Mouse (Mus musculus): ENCODE results near the gene Actb. TPM values are rescaled to one million over a fixed set of nuclear protein-coding genes. Genes with fewer than 3 reads are reported as not detected.

Actb gene
- polyA plus RNA-seq, 1 experiment from 2014 or later: 14,392 TPM

- Histone ChIP-seq H3K4me2 (replicated peaks) (peak overlapping the region; percentile 91), H3K36me3 (peaks cover 57% of the 10 kb centered on the region), H3K9ac (peak overlapping the region; percentile 100), H3K4me3 (peak overlapping the region; percentile 97), H3K9me3 (replicated peaks) (no peaks in the 10 kb centered on the region), H3K4me1 (peaks cover 51% of the 10 kb centered on the region), H3K27ac (peak overlapping the region; percentile 100), H3K27me3 (no peaks in the 10 kb centered on the region)
- WGBS: 76% methylated on average over 19 of the region's 19 CpGs
- no peak for ATAC-seq (ENCODE audit: low FRiP score)
Observed at GRCm38 (mm10) chr5:142904208-142905037, 2.1 kb downstream of the Actb start.

DNA sequence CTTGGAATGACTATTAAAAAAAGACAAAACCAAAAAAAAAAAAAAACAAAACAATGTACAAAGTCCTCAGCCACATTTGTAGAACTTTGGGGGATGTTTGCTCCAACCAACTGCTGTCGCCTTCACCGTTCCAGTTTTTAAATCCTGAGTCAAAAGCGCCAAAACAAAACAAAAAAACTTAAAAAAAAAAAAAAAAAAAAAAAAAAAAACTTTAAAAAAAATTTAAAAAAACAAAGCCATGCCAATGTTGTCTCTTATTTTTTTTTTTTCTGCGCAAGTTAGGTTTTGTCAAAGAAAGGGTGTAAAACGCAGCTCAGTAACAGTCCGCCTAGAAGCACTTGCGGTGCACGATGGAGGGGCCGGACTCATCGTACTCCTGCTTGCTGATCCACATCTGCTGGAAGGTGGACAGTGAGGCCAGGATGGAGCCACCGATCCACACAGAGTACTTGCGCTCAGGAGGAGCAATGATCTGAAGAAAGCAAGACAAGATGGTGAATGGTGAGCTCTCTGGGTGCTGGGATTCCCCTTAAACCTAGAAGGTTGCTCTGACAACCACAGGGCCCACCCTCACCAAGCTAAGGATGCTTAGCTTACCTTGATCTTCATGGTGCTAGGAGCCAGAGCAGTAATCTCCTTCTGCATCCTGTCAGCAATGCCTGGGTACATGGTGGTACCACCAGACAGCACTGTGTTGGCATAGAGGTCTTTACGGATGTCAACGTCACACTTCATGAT is 2.9 kb downstream of the Actb start:
- Histone ChIP-seq H3K9me3 (replicated peaks) (no peaks in the 10 kb centered on the region), H3K9ac (peak overlapping the region; percentile 100), H3K27me3 (no peaks in the 10 kb centered on the region), H3K4me3 (peak overlapping the region; percentile 97), H3K4me2 (replicated peaks) (peak overlapping the region; percentile 91), H3K36me3 (peaks cover 62% of the 10 kb centered on the region), H3K4me1 (peaks cover 43% of the 10 kb centered on the region), H3K27ac (peak overlapping the region; percentile 100)
- ATAC-seq (ENCODE audit: low FRiP score): no peak
- WGBS: 84% methylated on average over 14 of the region's 14 CpGs

DNA sequence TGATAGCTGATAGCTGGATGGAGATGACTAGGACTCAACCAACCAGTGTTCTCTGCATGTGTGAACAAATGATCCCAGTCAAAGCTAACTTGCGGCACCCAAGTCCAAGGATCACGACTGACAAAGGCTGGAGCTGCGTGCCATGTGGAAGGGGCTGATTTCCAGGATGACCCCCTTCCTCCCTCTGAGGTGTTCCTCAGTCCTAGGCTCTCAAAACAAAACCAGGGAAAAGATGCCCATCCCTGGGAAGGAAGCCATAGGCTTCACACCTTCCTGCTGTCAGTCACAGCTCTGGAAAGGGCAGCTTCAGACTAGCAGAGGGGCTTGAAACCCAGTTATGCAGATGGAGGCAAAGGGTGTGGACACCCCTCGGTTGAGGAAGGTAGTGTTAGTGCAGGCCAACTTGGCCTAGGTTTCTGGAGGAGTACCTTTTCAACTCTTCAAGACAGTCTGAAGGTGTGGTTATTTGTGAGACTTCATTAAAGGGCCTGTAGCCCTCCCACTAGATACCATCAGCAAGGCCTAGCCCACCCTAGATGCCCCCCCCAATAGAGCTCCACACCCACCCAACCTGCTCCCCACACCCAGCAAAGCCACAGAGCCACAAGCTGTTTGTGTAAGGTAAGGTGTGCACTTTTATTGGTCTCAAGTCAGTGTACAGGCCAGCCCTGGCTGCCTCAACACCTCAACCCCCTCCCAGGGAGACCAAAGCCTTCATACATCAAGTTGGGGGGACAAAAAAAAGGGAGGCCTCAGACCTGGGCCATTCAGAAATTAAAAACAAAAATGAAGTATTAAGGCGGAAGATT is 3.8 kb downstream of the Actb start:
- ATAC-seq (ENCODE audit: low FRiP score): no peak
- H3K9me3 ChIP-seq (replicated peaks): no peaks in the 10 kb centered on the region
- peaks cover 34% of the 10 kb centered on the region for H3K4me1 ChIP-seq
- H3K4me2 ChIP-seq (replicated peaks): peak overlapping the region; percentile 30
- peak overlapping the region; percentile 20 for H3K9ac ChIP-seq
- 67% methylated on average over 5 of the region's 5 CpGs for WGBS
- H3K27ac ChIP-seq: peak overlapping the region; percentile 71
- no peak overlapping the region for H3K4me3 ChIP-seq
- peaks cover 62% of the 10 kb centered on the region for H3K36me3 ChIP-seq
- no peaks in the 10 kb centered on the region for H3K27me3 ChIP-seq

DNA sequence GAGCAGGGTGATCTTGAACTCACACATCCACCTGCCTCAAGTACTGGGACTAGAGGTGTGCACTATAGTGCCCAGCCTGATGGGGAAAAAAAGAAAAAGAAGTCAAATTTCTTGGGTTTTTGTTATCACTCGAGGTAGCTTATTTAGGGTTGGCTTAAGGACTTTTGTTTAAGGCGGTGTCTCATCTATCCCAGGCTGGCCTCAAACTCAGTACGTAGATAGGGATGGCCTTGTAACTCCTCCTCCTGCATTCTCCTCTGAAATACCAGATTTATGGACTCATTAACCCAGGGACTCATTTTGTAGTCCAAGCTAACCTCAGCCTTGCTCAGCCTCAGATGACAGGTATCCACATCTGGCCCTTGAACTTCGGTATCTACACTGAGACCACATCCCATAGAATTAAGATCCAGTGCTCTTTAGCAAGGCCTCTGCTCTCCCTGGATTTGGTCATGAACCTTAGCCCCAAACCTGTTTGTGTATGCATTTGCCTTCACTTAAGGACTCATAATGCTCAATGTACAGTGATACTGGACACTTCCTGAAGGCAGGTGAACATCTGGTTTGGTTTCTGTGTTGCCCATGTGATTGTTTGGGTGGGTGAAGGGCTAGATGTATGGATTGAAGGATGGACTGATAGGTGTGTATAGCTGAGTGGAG is 4.6 kb downstream of the Actb start:
- Histone ChIP-seq H3K9me3 (replicated peaks) (no peaks in the 10 kb centered on the region), H3K27me3 (no peaks in the 10 kb centered on the region), H3K9ac (peak overlapping the region; percentile 20; the same call in 1 of the 2 replicates), H3K4me1 (peaks cover 26% of the 10 kb centered on the region), H3K36me3 (peaks cover 62% of the 10 kb centered on the region), H3K4me2 (replicated peaks) (no peak overlapping the region), H3K27ac (peak overlapping the region; percentile 71), H3K4me3 (no peak overlapping the region)
- WGBS: 76% methylated on average over 4 of the region's 4 CpGs
- ATAC-seq (ENCODE audit: low FRiP score): no peak

GRCm38 (mm10) chr5:142901355-142901802 is 5.2 kb downstream of the Actb start:
- H3K4me3 ChIP-seq: no peak overlapping the region
- H3K4me2 ChIP-seq (replicated peaks): no peak overlapping the region
- no peak overlapping the region for H3K9ac ChIP-seq
- H3K9me3 ChIP-seq (replicated peaks): no peaks in the 10 kb centered on the region
- H3K4me1 ChIP-seq: peaks cover 25% of the 10 kb centered on the region
- peak overlapping the region; percentile 71; the same call in 1 of the 2 replicates for H3K27ac ChIP-seq
- ATAC-seq (ENCODE audit: low FRiP score): no peak
- 84% methylated on average over 7 of the region's 7 CpGs for WGBS
- H3K36me3 ChIP-seq: peaks cover 62% of the 10 kb centered on the region
- H3K27me3 ChIP-seq: no peaks in the 10 kb centered on the region

DNA sequence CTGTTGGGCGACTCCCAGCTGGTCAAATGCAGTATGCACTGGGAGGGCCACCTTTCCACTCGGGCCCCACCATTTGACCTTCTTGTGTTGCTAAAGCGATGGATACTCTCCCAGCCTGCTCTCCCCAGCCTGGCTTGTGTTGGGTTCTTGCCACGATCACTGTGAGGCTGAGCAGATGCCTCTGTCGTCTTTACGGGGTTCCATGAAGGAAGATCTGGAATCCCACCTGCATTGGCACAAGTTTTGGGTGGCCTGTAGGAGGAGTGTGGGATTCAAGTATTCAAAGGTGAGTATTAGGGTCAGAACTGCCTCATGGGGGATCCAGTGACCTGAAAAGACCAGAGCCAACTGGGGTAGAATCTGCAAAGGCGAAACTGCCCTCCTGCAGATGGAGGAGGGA is 5.9 kb downstream of the Actb start:
- H3K27ac ChIP-seq: no peak overlapping the region

GRCm38 (mm10) chr5:142899932-142900533 is 6.5 kb downstream of the Actb start:
- Histone ChIP-seq H3K4me2 (replicated peaks) (no peak overlapping the region), H3K9me3 (replicated peaks) (no peaks in the 10 kb centered on the region), H3K4me3 (no peak overlapping the region), H3K4me1 (peaks cover 29% of the 10 kb centered on the region), H3K9ac (no peak overlapping the region), H3K27ac (no peak overlapping the region), H3K27me3 (no peaks in the 10 kb centered on the region), H3K36me3 (peaks cover 57% of the 10 kb centered on the region)
- ATAC-seq (ENCODE audit: low FRiP score): no peak
- 83% methylated on average over 5 of the region's 5 CpGs for WGBS

More for the DNA sequence above, 5.9 kb downstream of the Actb start:
- no peak for ATAC-seq (ENCODE audit: low FRiP score)
- no peaks in the 10 kb centered on the region for H3K27me3 ChIP-seq
- no peak overlapping the region for H3K4me3 ChIP-seq
- 90% methylated on average over 7 of the region's 7 CpGs for WGBS
- no peak overlapping the region for H3K9ac ChIP-seq
- H3K4me2 ChIP-seq (replicated peaks): no peak overlapping the region
- no peaks in the 10 kb centered on the region for H3K9me3 ChIP-seq (replicated peaks)
- H3K4me1 ChIP-seq: peaks cover 26% of the 10 kb centered on the region
- peaks cover 62% of the 10 kb centered on the region for H3K36me3 ChIP-seq

- no peak overlapping the region for H3K4me2 ChIP-seq (replicated peaks)
- WGBS: 87% methylated on average over 9 of the region's 9 CpGs
- H3K4me1 ChIP-seq: peaks cover 26% of the 10 kb centered on the region
- no peaks in the 10 kb centered on the region for H3K9me3 ChIP-seq (replicated peaks)
- ATAC-seq (ENCODE audit: low FRiP score): no peak
- no peak overlapping the region for H3K9ac ChIP-seq
- H3K36me3 ChIP-seq: peaks cover 48% of the 10 kb centered on the region
- no peaks in the 10 kb centered on the region for H3K27me3 ChIP-seq
- no peak overlapping the region for H3K4me3 ChIP-seq
- no peak overlapping the region for H3K27ac ChIP-seq
Observed at GRCm38 (mm10) chr5:142899057-142899601, 7.4 kb downstream of the Actb start.

GRCm38 (mm10) chr5:142898316-142898715 is 8.2 kb downstream of the Actb start:
- Histone ChIP-seq H3K4me1 (peaks cover 28% of the 10 kb centered on the region), H3K9ac (no peak overlapping the region), H3K36me3 (peaks cover 42% of the 10 kb centered on the region), H3K4me2 (replicated peaks) (no peak overlapping the region), H3K27ac (no peak overlapping the region), H3K27me3 (no peaks in the 10 kb centered on the region), H3K9me3 (replicated peaks) (no peaks in the 10 kb centered on the region), H3K4me3 (no peak overlapping the region)
- WGBS: 92% methylated on average over 4 of the region's 4 CpGs
- no peak for ATAC-seq (ENCODE audit: low FRiP score)

DNA sequence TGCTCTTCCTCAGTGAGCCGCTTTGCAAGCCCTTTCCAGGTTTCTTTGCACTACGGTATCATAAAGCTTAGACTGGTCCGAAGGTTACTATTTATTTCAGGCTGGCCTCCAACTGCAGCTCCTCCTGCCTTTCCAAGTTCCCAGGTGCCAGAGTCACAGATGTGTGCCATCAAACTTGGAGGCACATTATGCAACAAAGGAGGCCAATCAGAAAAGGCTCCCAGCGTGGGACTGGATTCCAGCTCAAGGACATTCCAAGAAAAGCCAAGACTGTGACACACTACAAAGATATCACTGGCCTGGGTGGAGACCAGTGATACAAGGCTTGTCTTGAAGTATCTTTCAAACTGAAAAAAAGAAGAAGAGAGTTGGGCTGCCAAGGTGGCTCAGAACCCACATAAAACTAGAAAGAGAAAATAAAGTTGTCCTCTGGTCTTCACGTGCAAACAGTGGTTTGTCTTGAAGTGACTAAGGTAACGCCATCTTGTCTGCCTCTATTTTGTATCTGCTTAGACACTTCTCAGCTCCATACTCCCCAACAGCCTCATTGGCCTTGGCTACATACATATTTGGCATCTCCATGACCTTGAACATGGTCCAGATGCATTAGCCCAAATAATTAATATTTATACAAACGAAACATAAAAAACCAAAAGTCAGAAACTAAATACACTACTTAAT is 8.8 kb downstream of the Actb start:
- ATAC-seq (ENCODE audit: low FRiP score): no peak
- H3K9ac ChIP-seq: no peak overlapping the region
- WGBS: 95% methylated on average over 7 of the region's 7 CpGs
- no peak overlapping the region for H3K4me2 ChIP-seq (replicated peaks)
- H3K27ac ChIP-seq: no peak overlapping the region
- peaks cover 24% of the 10 kb centered on the region for H3K4me1 ChIP-seq
- no peaks in the 10 kb centered on the region for H3K27me3 ChIP-seq
- peaks cover 36% of the 10 kb centered on the region for H3K36me3 ChIP-seq
- H3K4me3 ChIP-seq: no peak overlapping the region
- no peaks in the 10 kb centered on the region for H3K9me3 ChIP-seq (replicated peaks)

DNA sequence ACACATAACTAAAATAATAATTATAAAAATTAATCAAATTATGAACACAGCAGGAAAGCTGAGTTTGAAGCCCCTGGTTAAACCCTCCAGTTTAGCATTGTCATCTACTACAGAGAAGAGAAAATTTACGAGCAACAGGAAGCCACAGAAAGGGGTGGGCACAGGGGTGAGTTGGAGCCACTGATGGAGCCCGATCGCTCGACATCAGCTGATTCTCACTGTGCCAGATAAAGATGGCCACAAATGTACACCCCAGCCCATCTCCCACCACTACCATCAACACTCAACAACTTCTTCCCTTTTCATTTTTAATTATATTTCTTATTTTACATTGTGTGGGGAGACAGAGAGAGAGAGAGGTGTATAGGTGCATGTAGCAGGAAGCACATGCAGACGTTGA is 9.8 kb downstream of the Actb start:
- Histone ChIP-seq H3K36me3 (peaks cover 26% of the 10 kb centered on the region), H3K4me3 (no peak overlapping the region), H3K9ac (no peak overlapping the region), H3K27ac (no peak overlapping the region), H3K27me3 (no peaks in the 10 kb centered on the region), H3K4me2 (replicated peaks) (no peak overlapping the region), H3K9me3 (replicated peaks) (no peaks in the 10 kb centered on the region), H3K4me1 (peaks cover 17% of the 10 kb centered on the region)
- 94% methylated on average over 5 of the region's 5 CpGs for WGBS
- ATAC-seq (ENCODE audit: low FRiP score): no peak
